ENCODE assay signal across 9 mouse cellular contexts in genomic region chr16:77027976-77028686, GRCm38 (mm10). TPM values are rescaled to one million over a fixed set of nuclear protein-coding genes. Genes with fewer than 3 reads are reported as not detected.
DNase-seq lines count a peak whose midpoint lies in the region; ATAC-seq and TF ChIP-seq lines count a peak whose summit lies in the region.
"Had no signal": no experiment of that assay in that cellular context is flagged by ENCODE, and none has a peak within 500 bp of the region (broad histone marks: within the 10 kb centered on the region; RNA-seq: fewer than 3 reads in every experiment).

No protein-coding gene starts in this region.

- no peaks in the 10 kb centered on the region for H3K4me1 ChIP-seq in embryonic facial prominence, embryonic 11.5 days (ENCODE audit: control insufficient read depth, insufficient read depth, low read length)
- H3K4me1 ChIP-seq in embryonic facial prominence, embryonic 10.5 days, result peaks cover 16% of the 10 kb centered on the region
- peaks cover 9% of the 10 kb centered on the region; the same call in 1 of the 2 replicates for H3K4me1 ChIP-seq in kidney, embryonic 14.5 days (ENCODE audit: control insufficient read depth, insufficient read depth, low read length)
- H3K4me1 ChIP-seq in bone marrow, adult 2 months (ENCODE audit: control insufficient read depth, insufficient read depth, low read length), result peaks cover 3% of the 10 kb centered on the region
- H3K4me1 ChIP-seq in forebrain, embryonic 15.5 days, result peaks cover 19% of the 10 kb centered on the region

- H3K36me3 ChIP-seq in embryonic facial prominence, embryonic 11.5 days (replicated peaks; ENCODE audit: control insufficient read depth, insufficient read depth, low read depth, low read length), result no peaks in the 10 kb centered on the region
- peaks cover 29% of the 10 kb centered on the region for H3K36me3 ChIP-seq in embryonic facial prominence, embryonic 10.5 days (replicated peaks)
- H3K36me3 ChIP-seq in kidney, embryonic 14.5 days (ENCODE audit: control insufficient read depth, insufficient read depth, low read length), result peaks cover 3% of the 10 kb centered on the region; the same call in 1 of the 2 replicates
- H3K36me3 ChIP-seq in forebrain, embryonic 15.5 days, result peaks cover 13% of the 10 kb centered on the region; the same call in 1 of the 2 replicates

- no peak overlapping the region for H3K9ac ChIP-seq in embryonic facial prominence, embryonic 11.5 days (replicated peaks; ENCODE audit: low read length)
- no peak overlapping the region for H3K9ac ChIP-seq in kidney, embryonic 14.5 days (ENCODE audit: low read depth, low read length)
- no peak overlapping the region for H3K9ac ChIP-seq in forebrain, embryonic 15.5 days (replicated peaks)
- H3K9ac ChIP-seq: limb, embryonic 12.5 days had no signal

- WGBS in embryonic facial prominence, embryonic 11.5 days, result 82% methylated on average over 14 of the region's 14 CpGs
- WGBS in embryonic facial prominence, embryonic 10.5 days, result 85% methylated on average over 14 of the region's 14 CpGs
- 72% methylated on average over 14 of the region's 14 CpGs for WGBS in kidney, embryonic 14.5 days
- WGBS in bone marrow, adult 2 months, result 44% methylated on average over 14 of the region's 14 CpGs
- WGBS in forebrain, embryonic 15.5 days, result 74% methylated on average over 14 of the region's 14 CpGs

- TF ChIP-seq CTCF in bone marrow, adult 2 months (IDR thresholded peaks at IDR 0.05; ENCODE audit: control insufficient read depth, insufficient read depth, low read length), result no peak

- TF ChIP-seq POLR2A in bone marrow, adult 2 months (IDR thresholded peaks at IDR 0.05; ENCODE audit: borderline replicate concordance, control insufficient read depth, low read depth, low read length), result no peak

- no peak overlapping the region for H3K4me3 ChIP-seq in embryonic facial prominence, embryonic 11.5 days (ENCODE audit: low read depth, low read length)
- no peak overlapping the region for H3K4me3 ChIP-seq in embryonic facial prominence, embryonic 10.5 days
- H3K4me3 ChIP-seq in kidney, embryonic 14.5 days (ENCODE audit: low read length), result no peak overlapping the region
- H3K4me3 ChIP-seq in bone marrow, adult 2 months (replicated peaks; ENCODE audit: control insufficient read depth, low read depth, low read length), result peak overlapping the region; percentile 0
- no peak overlapping the region for H3K4me3 ChIP-seq in forebrain, embryonic 15.5 days
- H3K4me3 ChIP-seq: limb, embryonic 12.5 days had no signal

- no peak overlapping the region for H3K27ac ChIP-seq in embryonic facial prominence, embryonic 11.5 days (replicated peaks; ENCODE audit: low read depth, low read length)
- H3K27ac ChIP-seq in embryonic facial prominence, embryonic 10.5 days (replicated peaks), result no peak overlapping the region; the same call in 1 of the 2 replicates
- H3K27ac ChIP-seq in kidney, embryonic 14.5 days (ENCODE audit: low read depth, low read length), result 0 out of 2 replicates have a peak overlapping the region, but pooled peaks have one; percentile 24
- peak overlapping the region; percentile 54 for H3K27ac ChIP-seq in bone marrow, adult 2 months (ENCODE audit: control insufficient read depth, insufficient read depth, low read depth, low read length, poor library complexity)
- H3K27ac ChIP-seq in forebrain, embryonic 15.5 days (replicated peaks), result no peak overlapping the region; the same call in 1 of the 2 replicates
- H3K27ac ChIP-seq: limb, embryonic 12.5 days had no signal

- ATAC-seq in embryonic facial prominence, embryonic 11.5 days (replicated peaks; ENCODE audit: insufficient number of reproducible peaks, low FRiP score, low TSS enrichment, low read depth), result peak; percentile 34; the same call in 1 of the 2 replicates
- ATAC-seq in kidney, embryonic 14.5 days (ENCODE audit: low FRiP score, low TSS enrichment), result 0 out of 2 replicates have a peak, but pooled peaks have one; percentile 15
- ATAC-seq in forebrain, embryonic 15.5 days (replicated peaks), result no peak; the same call in 1 of the 2 replicates

- H3K27me3 ChIP-seq in embryonic facial prominence, embryonic 11.5 days (ENCODE audit: control insufficient read depth, insufficient read depth, low read length), result no peaks in the 10 kb centered on the region
- H3K27me3 ChIP-seq in embryonic facial prominence, embryonic 10.5 days (replicated peaks; ENCODE audit: low read depth, poor library complexity, severe bottlenecking), result no peaks in the 10 kb centered on the region
- H3K27me3 ChIP-seq in kidney, embryonic 14.5 days (ENCODE audit: control insufficient read depth, insufficient read depth, low read length), result no peaks in the 10 kb centered on the region
- H3K27me3 ChIP-seq in forebrain, embryonic 15.5 days, result no peaks in the 10 kb centered on the region
- H3K27me3 ChIP-seq: limb, embryonic 12.5 days had no signal

- no peak overlapping the region for H3K4me2 ChIP-seq in embryonic facial prominence, embryonic 11.5 days (ENCODE audit: low read depth, low read length)
- peak overlapping the region; percentile 5; the same call in 1 of the 2 replicates for H3K4me2 ChIP-seq in kidney, embryonic 14.5 days (replicated peaks; ENCODE audit: low read depth, low read length)
- H3K4me2 ChIP-seq in forebrain, embryonic 15.5 days (replicated peaks), result no peak overlapping the region
- H3K4me2 ChIP-seq: limb, embryonic 12.5 days had no signal

- H3K9me3 ChIP-seq in embryonic facial prominence, embryonic 11.5 days (replicated peaks; ENCODE audit: control insufficient read depth, low read length), result no peaks in the 10 kb centered on the region; the same call in 1 of the 2 replicates
- H3K9me3 ChIP-seq in embryonic facial prominence, embryonic 10.5 days, result peaks cover 7% of the 10 kb centered on the region; the same call in 1 of the 2 replicates
- H3K9me3 ChIP-seq in kidney, embryonic 14.5 days (ENCODE audit: control insufficient read depth, low read length), result peaks cover 12% of the 10 kb centered on the region
- no peaks in the 10 kb centered on the region for H3K9me3 ChIP-seq in forebrain, embryonic 15.5 days

- DNase-seq in embryonic facial prominence, embryonic 11.5 days (ENCODE audit: low spot score), result no peak
- no peak for DNase-seq in embryonic facial prominence, embryonic 10.5 days (ENCODE audit: low spot score)
- no peak for DNase-seq in kidney, postnatal 25 days
- peak; percentile 76 for DNase-seq in liver
- no peak for DNase-seq in cerebellum, postnatal 14 days

RNA-seq across cellular contexts. Expression of gene Usp25, which starts 14.6 kb away (rescaled TPM):
- 26.7 and 29.8 TPM in 2 replicates for polyA plus RNA-seq in embryonic facial prominence, embryonic 11.5 days (2014; fragmentation: Nextera tagmentation; extraction: Ambion mirVana)
- 20.4 and 21.7 TPM in 2 replicates for polyA plus RNA-seq in embryonic facial prominence, embryonic 10.5 days (2016; fragmentation: Nextera tagmentation; extraction: Ambion mirVana)
- polyA plus RNA-seq in kidney, embryonic 14.5 days (2014; fragmentation: Nextera tagmentation; extraction: Ambion mirVana), result 17.2 and 31.5 TPM in 2 replicates
- polyA plus RNA-seq in bone marrow, adult 2 months (2011; ENCODE audit: insufficient read depth, insufficient read length, low replicate concordance, missing spikeins), result 47.0 and 54.2 TPM in 2 replicates
- polyA plus RNA-seq in forebrain, embryonic 15.5 days (2015; fragmentation: Nextera tagmentation; extraction: Ambion mirVana), result 11.2 and 11.9 TPM in 2 replicates

Comparison
In these comparisons a context has a peak if more than half of its experiments do, and no peak if none do; other contexts are left out.
1. H3K27ac ChIP-seq: peak in kidney, embryonic 14.5 days (single experiment) and bone marrow, adult 2 months (single experiment); none in embryonic facial prominence, embryonic 11.5 days (single experiment), embryonic facial prominence, embryonic 10.5 days (single experiment) and forebrain, embryonic 15.5 days (single experiment).